Mouse (Mus musculus) heart, embryonic 14.5 days (tissue): ENCODE measurements around the gene Ddrgk1. TPM values are rescaled to one million over a fixed set of nuclear protein-coding genes. Genes with fewer than 3 reads are reported as not detected.

Experiments
- ATAC-seq: fragments of 200-750 bp; cut with Nextera tagmentation; 2 replicates; pipeline ENCODE4 v1.8.0; 2017; ENCODE audit warnings: low read depth, moderate TSS enrichment; ENCODE audit not compliant: insufficient number of reproducible peaks, insufficient read depth, low FRiP score
- H3K27ac ChIP-seq, 2 experiments: fragments of 200-500 bp in 1 of 2; fragments of 300-500 bp in 1 of 2; sonication (generic) in 1 of 2; replicated peaks in 1 of 2; 2 replicates each; pipeline ENCODE4 v1.5.1; 2012 to 2014; ENCODE audit warnings: low read depth in 2 of 2, low read length in 2 of 2, control low read depth in 1 of 2, mild to moderate bottlenecking in 1 of 2, mixed read lengths in 1 of 2; ENCODE audit not compliant: control insufficient read depth in 1 of 2, insufficient read depth in 1 of 2
- H3K27me3 ChIP-seq: fragments of 300-500 bp; sonication (generic); 2 replicates; pipeline ENCODE4 v1.6.1; 2014; ENCODE audit warnings: mild to moderate bottlenecking, low read length, control low read depth; ENCODE audit not compliant: control insufficient read depth, insufficient read depth
- H3K36me3 ChIP-seq: fragments of 300-500 bp; sonication (generic); 2 replicates; pipeline ENCODE4 v1.6.1; 2014; ENCODE audit warnings: mild to moderate bottlenecking, control low read depth, low read length, mixed read lengths; ENCODE audit not compliant: control insufficient read depth, insufficient read depth
- H3K4me1 ChIP-seq, 2 experiments: fragments of 200-500 bp in 1 of 2; fragments of 300-500 bp in 1 of 2; sonication (generic) in 1 of 2; 2 replicates each; pipeline ENCODE4 v1.6.1; 2012 to 2014; ENCODE audit warnings: low read length in 2 of 2, control low read depth in 1 of 2, mixed read lengths in 1 of 2; ENCODE audit not compliant: control insufficient read depth in 2 of 2, insufficient read depth in 2 of 2
- H3K4me2 ChIP-seq: fragments of 300-500 bp; sonication (generic); 2 replicates; pipeline ENCODE4 v1.6.1; 2014; ENCODE audit warnings: mild to moderate bottlenecking, low read length
- H3K4me3 ChIP-seq, 2 experiments: fragments of 200-500 bp in 1 of 2; fragments of 300-500 bp in 1 of 2; sonication (generic) in 1 of 2; 2 replicates each; pipeline ENCODE4 v1.5.1; 2012 to 2014; ENCODE audit warnings: low read length in 2 of 2, mild to moderate bottlenecking in 2 of 2, control low read depth in 1 of 2, low read depth in 1 of 2, moderate library complexity in 1 of 2; ENCODE audit not compliant: control insufficient read depth in 1 of 2, insufficient read depth in 1 of 2
- H3K9ac ChIP-seq: fragments of 300-500 bp; sonication (generic); 2 replicates; pipeline ENCODE4 v1.6.1; 2014; ENCODE audit warnings: mild to moderate bottlenecking, low read length
- H3K9me3 ChIP-seq: fragments of 300-500 bp; sonication (generic); 2 replicates; pipeline ENCODE4 v1.6.1; 2016; ENCODE audit warnings: low read length, control low read depth; ENCODE audit not compliant: control insufficient read depth
- WGBS: fragments of 180-500 bp; shearing (Covaris S2); extraction: QIAGEN DNeasy Blood & Tissue Kit; methylation state at CpG from one replicate; pipeline ENCODE4 v1.1.7; 2014; 5-methylcytosine and 5-hydroxymethylcytosine counted together
- polyA plus RNA-seq: library from polyadenylated mRNA; unstranded; fragments of >200 nt; fragmentation: Nextera tagmentation; extraction: Ambion mirVana; gene quantifications from 2 replicates; pipeline ENCODE4 v1.2.1, GENCODE M21; 2014

Gene Ddrgk1
- polyA plus RNA-seq, 1 experiment from 2014 or later = 44.8 TPM

GRCm38 (mm10) chr2:130629080-130629838 lies 35.2 kb downstream of the Ddrgk1 start:
- Histone ChIP-seq H3K4me3 (peak overlapping the region; percentile 93 to 97), H3K27ac (peak overlapping the region; percentile 8 to 63; a peak in 2 of 4 replicates), H3K9ac (peak overlapping the region; percentile 96), H3K36me3 (peaks cover 26% of the 10 kb centered on the region), H3K27me3 (peaks cover 19% of the 10 kb centered on the region), H3K4me2 (peak overlapping the region; percentile 95), H3K9me3 (no peaks in the 10 kb centered on the region), H3K4me1 (peaks cover 3 to 10% of the 10 kb centered on the region in 2 experiments)
- 1% methylated on average over 37 of the region's 37 CpGs for WGBS
- ATAC-seq = peak; percentile 48

GRCm38 (mm10) chr2:130628424-130628823 lies 36.0 kb downstream of the Ddrgk1 start:
- H3K4me2 ChIP-seq = peak overlapping the region; percentile 95
- no peak overlapping the region for H3K4me3 ChIP-seq
- no peak overlapping the region for H3K9ac ChIP-seq

GRCm38 (mm10) chr2:130618972-130619371 lies 45.5 kb downstream of the Ddrgk1 start:
- Histone ChIP-seq H3K4me3 (no peak overlapping the region), H3K9ac (no peak overlapping the region), H3K27me3 (no peaks in the 10 kb centered on the region), H3K27ac (no peak overlapping the region), H3K4me2 (no peak overlapping the region), H3K9me3 (no peaks in the 10 kb centered on the region), H3K36me3 (peaks cover 60% of the 10 kb centered on the region), H3K4me1 (no peaks in the 10 kb centered on the region)
- ATAC-seq = no peak
- 90% methylated on average over 7 of the region's 7 CpGs for WGBS

More at GRCm38 (mm10) chr2:130628424-130628823, 36.0 kb downstream of the Ddrgk1 start:
- H3K27ac ChIP-seq = no peak overlapping the region
- H3K27me3 ChIP-seq = peaks cover 11% of the 10 kb centered on the region
- peaks cover 30% of the 10 kb centered on the region for H3K36me3 ChIP-seq
- 58% methylated on average over 3 of the region's 3 CpGs for WGBS
- H3K4me1 ChIP-seq = peaks cover 3 to 10% of the 10 kb centered on the region in 2 experiments
- no peaks in the 10 kb centered on the region for H3K9me3 ChIP-seq
- no peak for ATAC-seq

- Histone ChIP-seq H3K36me3 (peaks cover 43% of the 10 kb centered on the region), H3K4me1 (no peaks in the 10 kb centered on the region), H3K9me3 (no peaks in the 10 kb centered on the region), H3K27me3 (no peaks in the 10 kb centered on the region), H3K4me2 (no peak overlapping the region), H3K4me3 (no peak overlapping the region), H3K9ac (no peak overlapping the region), H3K27ac (no peak overlapping the region)
- ATAC-seq = no peak
- 60% methylated on average over 3 of the region's 3 CpGs for WGBS
Observed at GRCm38 (mm10) chr2:130613091-130613490, 51.4 kb downstream of the Ddrgk1 start.

Other genes starting within 250 kb of the Ddrgk1 start
- 40.4 and 43.8 TPM in 2 replicates for gene Vps16, start 240.3 kb downstream of the Ddrgk1 start, polyA plus RNA-seq
- gene Pced1a, start 240.0 kb downstream of the Ddrgk1 start, polyA plus RNA-seq = 5.2 and 6.7 TPM in 2 replicates
- gene Ptpra, start 214.4 kb downstream of the Ddrgk1 start, polyA plus RNA-seq = 87.2 and 88.5 TPM in 2 replicates
- gene Mrps26, start 100.9 kb downstream of the Ddrgk1 start, polyA plus RNA-seq = 72.4 and 75.3 TPM in 2 replicates
- not detected in 2 replicates for gene Oxt, start 88.5 kb downstream of the Ddrgk1 start, polyA plus RNA-seq
- not detected in 2 replicates for gene Avp, start 82.1 kb downstream of the Ddrgk1 start, polyA plus RNA-seq
- gene Fastkd5, start 34.6 kb downstream of the Ddrgk1 start, polyA plus RNA-seq = 14.9 and 15.1 TPM in 2 replicates
- gene Ubox5, start 34.6 kb downstream of the Ddrgk1 start, polyA plus RNA-seq = 6.9 and 7.5 TPM in 2 replicates
- gene Lzts3, start 21.9 kb downstream of the Ddrgk1 start, polyA plus RNA-seq = 0.35 and 0.80 TPM in 2 replicates
- gene Itpa, start 3.0 kb upstream of the Ddrgk1 start, polyA plus RNA-seq = 71.5 and 77.0 TPM in 2 replicates
- 0.11 TPM in 2 replicates for gene Slc4a11, start 32.9 kb upstream of the Ddrgk1 start, polyA plus RNA-seq
- 56.3 and 64.4 TPM in 2 replicates for gene 4930402H24Rik, start 241.7 kb upstream of the Ddrgk1 start, polyA plus RNA-seq
- gene Atrn, start 241.8 kb upstream of the Ddrgk1 start, polyA plus RNA-seq = 6.8 and 8.7 TPM in 2 replicates